Mouse (Mus musculus) forebrain, embryonic 12.5 days (tissue): Measurements from ENCODE around the gene Higd1c. TPM values are rescaled to one million over a fixed set of nuclear protein-coding genes. Genes with fewer than 3 reads are reported as not detected.
"Not testable (repeated sequence)": the region's sequence is repeated elsewhere in the genome, so short reads cannot be mapped to it uniquely, and the experiment has no call there.

ENCODE experiments used
- ATAC-seq: fragments of 200-750 bp; cut with Nextera tagmentation; 2 replicates; pipeline ENCODE4 v1.8.0; 2017; ENCODE audit warnings: moderate TSS enrichment; ENCODE audit not compliant: low FRiP score
- H3K27ac ChIP-seq: fragments of 300-500 bp; sonication (generic); 2 replicates; pipeline ENCODE4 v1.5.1; 2016; ENCODE audit warnings: mild to moderate bottlenecking
- H3K27me3 ChIP-seq: fragments of 300-500 bp; sonication (generic); 2 replicates; pipeline ENCODE4 v1.6.1; 2016; ENCODE audit warnings: mild to moderate bottlenecking
- H3K36me3 ChIP-seq: fragments of 300-500 bp; sonication (generic); replicated peaks from 2 replicates; pipeline ENCODE4 v1.6.1; 2016; ENCODE audit warnings: mild to moderate bottlenecking
- H3K4me1 ChIP-seq: fragments of 300-500 bp; sonication (generic); 2 replicates; pipeline ENCODE4 v1.6.1; 2016
- H3K4me2 ChIP-seq: fragments of 300-500 bp; sonication (generic); 2 replicates; pipeline ENCODE4 v1.6.1; 2016; ENCODE audit warnings: mild to moderate bottlenecking, moderate library complexity
- H3K4me3 ChIP-seq: fragments of 300-500 bp; sonication (generic); replicated peaks from 2 replicates; pipeline ENCODE4 v1.5.1; 2016; ENCODE audit warnings: mild to moderate bottlenecking
- H3K9ac ChIP-seq: fragments of 300-500 bp; sonication (generic); 2 replicates; pipeline ENCODE4 v1.6.1; 2016; ENCODE audit warnings: mild to moderate bottlenecking
- H3K9me3 ChIP-seq: fragments of 300-500 bp; sonication (generic); 2 replicates; pipeline ENCODE4 v1.6.1; 2016
- WGBS: fragments of 180-500 bp; shearing (Covaris S2); methylation state at CpG from one replicate; pipeline ENCODE4 v1.1.7; 2016; 5-methylcytosine and 5-hydroxymethylcytosine counted together
- polyA plus RNA-seq: library from polyadenylated mRNA; unstranded; fragments of >200 nt; fragmentation: Nextera tagmentation; extraction: Ambion mirVana; gene quantifications from 2 replicates; pipeline ENCODE4 v1.2.1, GENCODE M21; 2016

Higd1c gene
- polyA plus RNA-seq = not detected in 2 replicates

DNA sequence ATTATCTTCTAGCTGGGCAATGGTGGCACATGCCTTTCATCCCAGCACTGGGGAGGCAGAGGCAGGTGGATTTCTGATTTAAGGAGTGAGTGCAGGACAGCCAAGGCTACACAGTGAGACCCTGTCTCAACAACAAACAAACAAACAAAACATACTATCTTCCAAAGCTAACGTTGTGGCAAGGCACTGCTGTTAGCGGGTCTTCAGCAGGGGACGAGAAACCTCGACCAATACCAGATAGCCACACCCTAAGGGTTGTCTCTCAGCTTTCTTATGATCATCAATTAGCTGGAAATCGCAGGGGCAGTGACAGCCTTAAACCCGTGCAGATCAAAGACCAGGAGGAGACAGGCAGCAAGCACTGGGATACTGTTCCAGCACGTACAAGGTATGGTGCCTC, at the start of gene Higd1c:
Gene Higd1c (plus strand): TSS at position 301 of the 400 bp plus-strand sequence.
- Histone ChIP-seq H3K9me3 (no peaks in the 10 kb centered on the region), H3K4me2 (no peak within 1 kb of the TSS), H3K27ac (no peak within 1 kb of the TSS), H3K4me1 (no peaks in the 10 kb centered on the region), H3K9ac (no peak within 1 kb of the TSS), H3K36me3 (no peaks in the 10 kb centered on the region), H3K27me3 (no peaks in the 10 kb centered on the region), H3K4me3 (no peak within 1 kb of the TSS)
- no peak for ATAC-seq
- 81% methylated on average over 7 of the region's 7 CpGs for WGBS

DNA sequence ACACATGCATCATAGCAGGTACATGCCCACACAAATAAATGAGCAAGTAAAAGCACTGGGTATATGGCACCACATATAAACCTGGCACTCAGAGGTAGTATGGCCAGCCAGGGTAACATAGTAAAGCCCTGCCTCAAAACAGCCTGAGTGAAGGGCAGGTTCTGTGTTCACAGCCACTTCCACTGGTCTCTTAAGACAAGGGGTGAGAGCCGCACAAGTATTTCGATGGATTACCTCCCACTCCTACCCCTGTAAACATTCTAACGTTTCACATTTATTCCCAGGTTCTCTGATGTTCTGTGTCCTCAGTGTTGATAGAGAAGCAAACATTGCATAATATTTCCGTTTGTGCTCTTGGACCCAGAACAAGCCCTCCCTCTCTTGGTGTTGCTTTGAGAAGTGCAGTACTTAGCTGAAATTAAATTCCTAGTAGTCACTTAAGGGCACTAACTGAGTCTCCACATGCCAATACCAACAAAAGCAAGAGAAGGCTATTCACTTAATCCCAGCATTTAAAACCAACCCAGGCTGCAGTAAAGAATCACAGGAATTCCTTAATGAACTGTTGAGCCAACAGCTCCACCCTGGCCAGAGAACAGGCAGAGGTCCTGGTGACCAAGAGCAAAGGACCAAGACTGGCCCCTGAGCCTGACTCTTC, 46.2 kb upstream of the Higd1c start:
- H3K36me3 ChIP-seq, H3K9me3 ChIP-seq, ATAC-seq, H3K4me1 ChIP-seq, H3K27me3 ChIP-seq, H3K4me2 ChIP-seq, H3K27ac ChIP-seq, H3K9ac ChIP-seq, H3K4me3 ChIP-seq: not testable (repeated sequence)
- WGBS = 51% methylated on average over 4 of the region's 4 CpGs

DNA sequence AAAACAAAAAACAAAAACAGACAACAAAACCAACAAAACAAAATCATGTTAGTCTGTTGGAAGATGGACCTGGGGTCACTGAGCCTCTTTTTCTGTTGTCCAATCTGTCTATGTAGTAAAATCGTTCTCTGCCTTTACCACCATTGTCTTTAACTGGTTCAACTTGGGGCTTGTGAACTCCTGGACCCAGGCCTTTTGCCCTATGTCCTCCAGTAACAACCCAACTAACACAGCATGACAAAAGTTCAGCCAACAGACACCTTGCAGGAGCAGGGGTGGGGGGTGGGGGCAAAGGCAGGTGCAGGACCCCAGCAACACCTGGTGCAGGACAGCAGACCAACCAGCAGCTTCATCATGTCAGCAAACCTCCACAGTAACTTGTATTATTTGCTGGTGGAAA, 44.5 kb upstream of the Higd1c start:
- H3K4me3 ChIP-seq = no peak overlapping the region
- no peak overlapping the region for H3K4me2 ChIP-seq
- no peak for ATAC-seq
- no peak overlapping the region for H3K9ac ChIP-seq
- H3K36me3 ChIP-seq = no peaks in the 10 kb centered on the region
- H3K4me1 ChIP-seq = no peaks in the 10 kb centered on the region
- no peak overlapping the region for H3K27ac ChIP-seq
- H3K27me3 ChIP-seq = no peaks in the 10 kb centered on the region
- no peaks in the 10 kb centered on the region for H3K9me3 ChIP-seq
- 80% methylated on average over 1 of the region's 1 CpGs for WGBS

DNA sequence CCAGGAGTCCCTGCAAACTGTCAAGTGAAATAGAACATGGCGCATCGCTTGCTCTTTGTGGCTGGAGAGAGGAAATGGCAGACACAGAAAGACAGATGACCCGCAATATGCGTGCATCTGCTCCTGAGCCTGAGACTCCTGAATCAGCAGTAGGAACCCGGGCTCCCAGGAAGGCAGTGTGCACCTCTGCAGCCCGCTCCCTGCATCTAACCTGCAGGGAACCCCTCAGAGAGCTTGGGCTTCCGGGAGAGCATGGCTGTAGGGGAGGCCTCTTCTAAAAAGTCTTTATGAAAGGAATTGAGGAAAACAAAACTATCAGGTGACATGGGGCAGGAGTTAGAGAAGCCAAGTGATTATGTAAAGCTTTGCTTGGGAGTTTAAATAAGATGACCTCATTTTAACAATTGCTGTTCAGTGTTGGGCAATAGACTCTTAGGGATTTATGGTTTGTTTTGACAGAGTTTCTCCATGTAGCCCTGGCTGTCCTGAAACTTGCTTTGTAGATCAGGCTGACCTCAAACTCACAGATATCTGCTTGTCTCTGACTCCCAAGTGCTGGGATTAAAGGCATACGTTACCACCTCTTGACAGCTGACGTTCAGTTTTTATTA, 43.9 kb upstream of the Higd1c start:
- Histone ChIP-seq H3K4me1 (no peaks in the 10 kb centered on the region), H3K4me3 (no peak overlapping the region), H3K27me3 (no peaks in the 10 kb centered on the region), H3K4me2 (no peak overlapping the region), H3K9me3 (no peaks in the 10 kb centered on the region), H3K27ac (no peak overlapping the region), H3K36me3 (no peaks in the 10 kb centered on the region), H3K9ac (no peak overlapping the region)
- ATAC-seq = no peak
- WGBS = 83% methylated on average over 9 of the region's 9 CpGs

DNA sequence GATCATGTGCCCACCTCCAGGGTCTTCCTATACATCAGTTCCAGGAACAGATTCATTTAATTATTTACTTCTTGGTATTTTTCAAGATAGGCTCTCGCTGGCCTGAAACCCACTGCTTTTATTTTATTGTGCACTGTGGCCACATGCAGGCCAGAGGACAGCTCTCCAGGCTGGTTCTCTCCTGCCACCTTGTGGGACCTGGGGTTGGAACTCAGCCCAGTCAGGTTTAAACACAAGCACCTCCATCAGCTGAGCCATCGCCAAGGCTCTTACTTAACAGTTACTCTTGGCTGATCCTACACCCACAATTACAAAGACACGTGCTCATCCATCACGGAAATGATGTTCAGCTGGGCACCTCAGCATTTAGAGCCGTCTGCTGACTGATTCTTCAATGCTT, 43.2 kb upstream of the Higd1c start:
- Histone ChIP-seq H3K9me3 (no peaks in the 10 kb centered on the region), H3K27ac (no peak overlapping the region), H3K9ac (no peak overlapping the region), H3K27me3 (no peaks in the 10 kb centered on the region), H3K4me2 (no peak overlapping the region), H3K4me3 (no peak overlapping the region), H3K36me3 (no peaks in the 10 kb centered on the region), H3K4me1 (no peaks in the 10 kb centered on the region)
- no peak for ATAC-seq
- WGBS = 61% methylated on average over 5 of the region's 5 CpGs

DNA sequence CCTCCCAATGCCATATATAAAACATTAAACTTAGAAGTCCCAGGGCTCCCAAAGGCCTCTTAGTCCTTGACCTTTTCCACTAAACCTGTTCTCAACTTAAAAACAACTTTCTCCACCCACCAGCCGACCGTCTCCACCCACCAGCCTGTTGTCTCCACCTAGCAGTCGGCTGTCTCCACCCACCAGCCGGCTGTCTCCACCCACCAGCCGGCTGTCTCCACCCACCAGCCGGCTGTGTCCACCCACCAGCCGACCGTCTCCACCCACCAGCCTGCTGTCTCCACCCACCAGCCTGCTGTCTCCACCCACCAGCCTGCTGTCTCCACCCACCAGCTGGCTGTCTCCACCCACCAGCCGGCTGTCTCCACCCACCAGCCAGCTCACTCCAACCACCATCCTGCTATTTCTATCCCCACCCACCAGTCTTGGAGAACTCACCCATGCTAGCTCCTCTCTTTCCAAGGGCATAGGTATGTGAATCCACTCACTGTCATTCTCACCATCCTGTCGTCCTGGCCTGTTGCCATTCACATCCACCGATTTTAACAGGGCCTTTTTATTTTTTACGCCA, 40.2 kb upstream of the Higd1c start:
- ATAC-seq = no peak
- 88% methylated on average over 12 of the region's 12 CpGs for WGBS
- H3K36me3 ChIP-seq = no peaks in the 10 kb centered on the region
- H3K27ac ChIP-seq = no peak overlapping the region
- no peak overlapping the region for H3K4me2 ChIP-seq
- H3K27me3 ChIP-seq = no peaks in the 10 kb centered on the region
- H3K4me3 ChIP-seq = no peak overlapping the region
- no peaks in the 10 kb centered on the region for H3K9me3 ChIP-seq
- H3K4me1 ChIP-seq = no peaks in the 10 kb centered on the region
- no peak overlapping the region for H3K9ac ChIP-seq

DNA sequence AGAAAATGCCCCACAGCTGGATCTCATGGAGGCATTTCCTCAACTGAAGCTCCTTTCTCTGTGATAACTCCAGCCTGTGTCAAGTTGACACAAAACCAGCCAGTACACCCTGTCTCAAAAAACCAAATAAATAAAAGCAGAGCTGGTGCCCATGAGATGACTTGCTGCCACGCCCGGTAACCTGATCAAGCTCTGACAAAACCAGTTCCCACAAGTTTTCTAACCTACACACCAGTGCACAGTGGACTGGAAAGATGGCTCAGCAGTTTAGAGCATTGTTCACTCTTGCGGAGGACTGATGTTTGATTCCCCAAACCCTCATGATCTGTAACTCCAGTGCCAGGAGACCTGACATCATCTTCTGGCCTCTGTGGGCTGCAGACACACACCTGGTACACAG, 39.1 kb upstream of the Higd1c start:
- H3K36me3 ChIP-seq = no peaks in the 10 kb centered on the region
- no peak overlapping the region for H3K9ac ChIP-seq
- no peak for ATAC-seq
- no peaks in the 10 kb centered on the region for H3K27me3 ChIP-seq
- 90% methylated on average over 3 of the region's 3 CpGs for WGBS
- no peak overlapping the region for H3K4me3 ChIP-seq
- no peaks in the 10 kb centered on the region for H3K9me3 ChIP-seq
- H3K27ac ChIP-seq = no peak overlapping the region
- H3K4me2 ChIP-seq = no peak overlapping the region
- no peaks in the 10 kb centered on the region for H3K4me1 ChIP-seq

DNA sequence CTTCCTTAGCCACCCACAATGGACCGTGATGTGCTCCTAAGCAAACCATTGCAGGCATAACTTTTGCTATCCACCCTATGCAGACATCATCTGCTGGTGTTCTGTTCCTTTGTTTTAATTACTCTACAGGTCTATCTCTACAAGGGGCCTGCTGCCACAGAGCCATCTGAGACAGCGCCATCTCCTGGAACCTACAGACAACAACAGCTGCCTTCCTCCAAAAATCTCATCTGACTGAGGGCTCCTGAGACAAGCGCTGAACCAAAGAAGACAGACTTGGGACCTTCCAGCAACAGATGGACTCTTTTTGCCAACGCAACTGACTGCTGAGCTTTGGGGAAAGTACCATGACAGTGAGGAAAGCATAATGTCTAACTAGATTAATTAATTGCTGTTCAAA, 36.3 kb upstream of the Higd1c start:
- H3K9me3 ChIP-seq, H3K36me3 ChIP-seq, H3K4me2 ChIP-seq, ATAC-seq, H3K27me3 ChIP-seq, H3K4me1 ChIP-seq, H3K27ac ChIP-seq, H3K9ac ChIP-seq, H3K4me3 ChIP-seq: not testable (repeated sequence)
- 75% methylated on average over 4 of the region's 4 CpGs for WGBS

DNA sequence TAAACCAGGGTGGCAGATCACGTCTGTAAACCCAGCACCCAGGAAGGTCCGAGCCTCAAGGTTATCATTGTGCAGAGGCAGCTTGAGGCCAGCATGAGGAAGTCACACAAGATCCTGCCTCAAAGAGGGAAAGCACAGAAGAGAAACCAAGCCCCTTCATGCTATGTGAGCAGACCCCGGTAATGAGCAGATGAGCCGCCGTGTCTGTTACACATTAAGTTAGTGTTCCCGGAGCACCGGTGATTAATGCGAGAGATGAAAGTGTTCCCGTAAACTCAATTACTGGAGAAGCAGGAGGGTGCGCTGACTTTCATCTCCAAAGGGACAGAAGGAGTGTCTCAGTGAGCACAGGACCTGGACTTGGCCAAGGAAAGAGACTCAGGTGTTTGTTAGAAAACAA, 35.0 kb upstream of the Higd1c start:
- H3K9me3 ChIP-seq, H3K36me3 ChIP-seq, H3K9ac ChIP-seq, H3K4me3 ChIP-seq, H3K4me2 ChIP-seq, H3K27me3 ChIP-seq, H3K27ac ChIP-seq, H3K4me1 ChIP-seq, ATAC-seq: not testable (repeated sequence)
- 72% methylated on average over 10 of the region's 10 CpGs for WGBS

DNA sequence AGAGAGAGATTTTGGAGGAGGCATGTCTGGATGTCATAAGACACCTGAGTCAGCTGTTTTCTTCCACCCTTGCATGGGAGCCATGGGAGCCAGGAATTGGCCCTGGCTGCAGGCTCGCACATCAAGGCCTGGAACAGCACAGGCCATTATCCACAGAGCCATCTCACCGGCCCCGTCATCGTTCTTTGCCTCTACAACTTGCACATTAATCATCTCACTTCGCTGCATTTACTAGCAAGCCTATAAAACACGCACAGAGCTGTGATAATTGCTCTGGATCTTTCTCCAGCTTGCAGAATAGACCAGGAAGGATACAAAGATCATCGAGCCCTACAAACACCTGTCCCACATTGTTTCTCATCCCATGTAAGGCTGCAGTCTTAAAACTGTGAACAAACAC, 33.6 kb upstream of the Higd1c start:
- Histone ChIP-seq H3K4me1 (no peaks in the 10 kb centered on the region), H3K9ac (no peak overlapping the region), H3K4me2 (no peak overlapping the region), H3K27ac (no peak overlapping the region), H3K36me3 (no peaks in the 10 kb centered on the region), H3K4me3 (no peak overlapping the region), H3K27me3 (no peaks in the 10 kb centered on the region), H3K9me3 (no peaks in the 10 kb centered on the region)
- no peak for ATAC-seq
- WGBS = 86% methylated on average over 7 of the region's 7 CpGs

DNA sequence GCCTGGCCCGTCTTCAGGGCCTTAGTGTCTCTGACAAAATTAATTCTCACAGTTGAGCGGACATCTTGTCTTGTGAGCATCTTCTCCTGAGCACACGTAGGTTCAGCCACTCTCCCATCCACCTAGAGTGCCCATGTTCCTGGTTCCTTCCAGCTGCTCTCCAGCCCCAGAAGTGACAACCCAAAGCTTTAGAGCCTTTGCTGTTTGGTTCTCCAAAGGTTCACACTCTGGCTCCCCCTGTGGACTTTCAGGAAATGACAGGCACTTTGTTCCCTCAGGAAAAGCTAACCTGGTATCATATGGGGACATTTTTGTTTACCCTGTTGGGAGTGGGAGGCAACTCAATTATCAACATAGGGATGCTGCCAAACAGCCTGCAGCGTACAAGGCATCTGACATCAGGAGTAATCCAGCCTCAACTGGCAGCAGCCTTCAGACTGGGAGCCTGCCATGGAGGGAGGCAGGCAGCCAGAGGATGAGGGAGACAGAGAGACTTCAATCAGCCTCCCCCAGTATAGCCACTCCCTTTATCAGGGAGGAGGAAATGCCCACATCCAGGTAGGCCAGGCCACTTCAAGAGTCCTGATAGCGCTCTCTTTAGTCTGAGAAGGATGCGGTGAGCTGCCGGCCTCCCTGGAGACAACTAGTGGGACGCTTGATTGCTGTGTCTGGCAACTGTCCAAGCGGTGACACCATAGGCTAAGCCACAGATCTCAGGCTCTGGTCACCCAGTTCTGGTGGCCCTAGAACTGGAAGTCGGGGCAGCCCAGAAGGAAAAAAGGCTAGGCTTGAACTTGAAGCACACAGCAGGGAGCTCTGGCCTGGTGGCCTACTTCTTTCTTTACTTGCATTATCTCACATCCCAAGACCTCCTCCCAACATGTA, 32.0 kb upstream of the Higd1c start:
- not testable (repeated sequence) for H3K4me1 ChIP-seq, H3K27me3 ChIP-seq, H3K9me3 ChIP-seq, H3K36me3 ChIP-seq, H3K9ac ChIP-seq, H3K27ac ChIP-seq, H3K4me2 ChIP-seq, H3K4me3 ChIP-seq
- 53% methylated on average over 3 of the region's 10 CpGs for WGBS
- 0 out of 2 replicates have a peak, but pooled peaks have one; percentile 14 for ATAC-seq

DNA sequence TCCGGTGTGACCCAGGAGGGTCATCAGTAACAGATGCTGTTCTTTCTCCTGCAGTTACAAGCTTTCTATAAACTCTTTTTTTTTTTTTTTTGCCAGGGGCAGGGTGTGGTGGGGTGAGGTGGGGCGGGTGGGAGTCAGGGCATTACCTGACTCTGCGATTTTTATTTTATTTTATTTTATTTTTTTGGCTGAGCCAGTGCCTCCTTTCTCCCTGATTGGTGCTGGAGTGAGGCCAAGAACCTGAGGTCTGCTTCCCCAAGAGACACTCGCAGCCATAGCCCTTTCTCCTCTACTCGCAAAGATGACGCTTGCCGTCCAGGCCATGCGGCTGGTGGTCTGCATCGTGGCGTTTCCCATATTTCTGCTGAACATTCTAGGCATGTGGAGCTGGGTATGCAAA, 29.7 kb upstream of the Higd1c start, which contains the start of gene Mettl7a3:
Gene Mettl7a3 (plus strand): TSS at position 301 of the 400 bp plus-strand sequence.
- no peak for ATAC-seq
- no peaks in the 10 kb centered on the region for H3K36me3 ChIP-seq
- WGBS = 83% methylated on average over 10 of the region's 10 CpGs

More for the DNA sequence above, 29.7 kb upstream of the Higd1c start, which contains the start of gene Mettl7a3:
- Histone ChIP-seq H3K27ac (no peak within 1 kb of the TSS), H3K4me2 (no peak within 1 kb of the TSS), H3K4me1 (no peaks in the 10 kb centered on the region), H3K4me3 (no peak within 1 kb of the TSS), H3K9ac (no peak within 1 kb of the TSS), H3K9me3 (no peaks in the 10 kb centered on the region), H3K27me3 (no peaks in the 10 kb centered on the region)
